Mouse (Mus musculus) lung, postnatal 0 days (tissue): ENCODE results near the gene Dna2.

Source experiments
- CTCF ChIP-seq: IDR thresholded peaks from 2 replicates; pipeline ENCODE4 v1.5.1; 2016; ENCODE audit warnings: antibody characterized with exemption, mild to moderate bottlenecking
- EP300 ChIP-seq: IDR thresholded peaks from 2 replicates; pipeline ENCODE4 v1.6.1; 2016; ENCODE audit warnings: antibody characterized with exemption, mild to moderate bottlenecking, control low read depth

DNA sequence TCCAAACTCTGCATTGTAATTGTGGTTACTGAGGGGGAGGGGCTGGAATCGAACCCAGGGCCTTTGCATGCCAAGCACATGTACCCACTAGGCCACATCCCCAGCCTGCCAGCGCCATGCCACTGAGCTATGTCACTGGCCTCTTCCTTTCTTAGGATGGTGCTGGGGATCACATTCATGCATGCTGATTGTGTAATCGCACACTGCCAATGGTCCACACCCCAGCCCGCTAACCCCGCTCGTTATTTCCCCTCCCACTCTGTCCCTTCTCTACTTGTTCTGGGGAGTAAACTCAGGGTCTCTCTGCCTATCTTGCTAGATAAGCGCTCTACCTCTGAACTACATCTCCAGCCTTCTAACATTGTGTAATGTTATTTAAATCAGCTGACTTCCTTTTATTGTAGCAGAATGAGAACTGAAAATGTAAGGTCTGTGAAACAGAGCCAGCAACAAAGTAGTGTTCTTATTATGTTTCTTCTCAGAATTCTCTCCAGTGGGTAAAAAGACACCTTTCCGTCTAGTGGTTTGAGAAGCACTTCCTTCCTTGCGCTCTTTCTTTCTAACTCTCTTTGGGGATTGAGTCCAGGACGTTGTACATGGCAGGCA is 1.7 kb upstream of the Dna2 start:
- no peak for TF ChIP-seq CTCF
- TF ChIP-seq EP300 = no peak
